Mouse (Mus musculus): ENCODE results near the gene Eps8. TPM values are rescaled to one million over a fixed set of nuclear protein-coding genes. Genes with fewer than 3 reads are reported as not detected.
A peak's percentile ranks its signal among the peaks of the same experiment; 100 is the strongest.

Gene Eps8
- total RNA-seq, 2 experiments from 2014 or later = 4.3 to 6.9 TPM

DNA sequence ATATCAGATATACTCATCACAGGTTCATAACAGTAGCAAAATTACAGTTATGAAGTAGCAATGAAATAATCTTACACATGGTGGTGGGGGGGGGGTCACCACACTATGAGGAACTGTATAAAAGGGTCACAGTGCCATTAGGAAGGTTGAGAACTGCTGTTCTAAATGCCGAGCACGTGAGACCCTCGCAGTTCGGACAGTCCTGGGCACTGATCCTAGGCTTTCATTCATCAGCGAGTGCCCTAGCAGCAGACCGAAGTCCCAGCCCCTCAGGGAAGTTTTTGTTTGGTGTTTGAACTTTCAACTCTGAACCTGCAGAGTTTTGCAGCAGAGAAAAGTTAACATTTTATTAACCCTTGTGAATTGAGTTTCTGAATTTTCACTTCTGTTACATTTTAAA is 2.5 kb upstream of the Eps8 start:
- TF ChIP-seq CTCF (IDR thresholded peaks at IDR 0.05) = no peak
- Histone ChIP-seq H3K27ac (no peak overlapping the region), H3K4me3 (no peak overlapping the region)
- intact Hi-C loops (cut with DNase I) = no loop called here
- DNase-seq = no peak

DNA sequence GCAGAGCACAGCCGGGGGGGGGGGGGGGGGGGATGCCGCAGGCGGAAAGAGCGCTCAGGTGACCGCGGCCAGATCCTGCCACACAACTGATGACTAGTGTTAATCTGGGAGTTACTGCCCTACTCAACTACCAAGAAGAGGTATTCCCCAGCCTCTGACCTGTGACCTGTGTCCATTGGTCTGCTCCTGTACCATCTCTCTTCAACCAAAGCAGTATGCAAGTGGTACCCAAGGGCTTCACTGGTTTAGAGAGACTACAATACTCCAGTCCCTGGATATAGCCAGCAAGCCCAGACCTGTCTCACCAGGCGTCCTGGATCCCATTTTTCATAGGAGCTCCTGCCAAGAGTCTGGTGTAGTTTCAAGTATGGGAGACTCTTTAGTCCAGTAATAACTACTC is 5.1 kb downstream of the Eps8 start:
- intact Hi-C loops (cut with DNase I) = loop anchor here (5.0 kb wide), 2 partner anchors 73 to 92 kb away; no protein-coding TSS in a partner anchor
- no peak for TF ChIP-seq CTCF (IDR thresholded peaks at IDR 0.05)
- H3K4me3 ChIP-seq = peak overlapping the region; percentile 86
- H3K27ac ChIP-seq = peak overlapping the region; percentile 82
- no peak for DNase-seq

DNA sequence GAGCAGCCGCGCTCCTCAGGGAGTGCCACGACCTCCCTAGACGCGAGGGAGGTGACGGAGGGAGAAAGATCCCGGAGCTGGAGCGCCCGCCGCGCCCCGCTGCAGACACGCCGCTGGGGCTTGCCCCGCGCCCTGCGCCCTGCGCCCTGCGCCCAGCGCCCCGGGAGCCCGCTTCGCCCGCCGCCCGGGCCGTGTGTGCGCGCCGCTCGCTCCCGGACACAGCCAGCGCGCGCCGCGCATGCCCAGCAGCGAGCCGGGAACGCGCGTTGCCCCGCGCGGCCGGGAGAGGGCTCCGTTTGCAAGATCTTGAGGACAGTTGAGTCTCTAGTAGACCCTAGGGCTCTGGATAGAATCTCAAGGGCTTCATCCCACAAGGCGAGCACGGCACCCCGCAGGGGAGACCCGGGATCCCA is 5.6 kb downstream of the Eps8 start:
- H3K4me3 ChIP-seq = peak overlapping the region; percentile 86
- TF ChIP-seq CTCF (IDR thresholded peaks at IDR 0.05) = peak; percentile 54
- DNase-seq = peak; percentile 85
- peak overlapping the region; percentile 82 for H3K27ac ChIP-seq
- intact Hi-C loops (cut with DNase I) = loop anchor here (5.0 kb wide), 2 partner anchors 73 to 92 kb away; no protein-coding TSS in a partner anchor

DNA sequence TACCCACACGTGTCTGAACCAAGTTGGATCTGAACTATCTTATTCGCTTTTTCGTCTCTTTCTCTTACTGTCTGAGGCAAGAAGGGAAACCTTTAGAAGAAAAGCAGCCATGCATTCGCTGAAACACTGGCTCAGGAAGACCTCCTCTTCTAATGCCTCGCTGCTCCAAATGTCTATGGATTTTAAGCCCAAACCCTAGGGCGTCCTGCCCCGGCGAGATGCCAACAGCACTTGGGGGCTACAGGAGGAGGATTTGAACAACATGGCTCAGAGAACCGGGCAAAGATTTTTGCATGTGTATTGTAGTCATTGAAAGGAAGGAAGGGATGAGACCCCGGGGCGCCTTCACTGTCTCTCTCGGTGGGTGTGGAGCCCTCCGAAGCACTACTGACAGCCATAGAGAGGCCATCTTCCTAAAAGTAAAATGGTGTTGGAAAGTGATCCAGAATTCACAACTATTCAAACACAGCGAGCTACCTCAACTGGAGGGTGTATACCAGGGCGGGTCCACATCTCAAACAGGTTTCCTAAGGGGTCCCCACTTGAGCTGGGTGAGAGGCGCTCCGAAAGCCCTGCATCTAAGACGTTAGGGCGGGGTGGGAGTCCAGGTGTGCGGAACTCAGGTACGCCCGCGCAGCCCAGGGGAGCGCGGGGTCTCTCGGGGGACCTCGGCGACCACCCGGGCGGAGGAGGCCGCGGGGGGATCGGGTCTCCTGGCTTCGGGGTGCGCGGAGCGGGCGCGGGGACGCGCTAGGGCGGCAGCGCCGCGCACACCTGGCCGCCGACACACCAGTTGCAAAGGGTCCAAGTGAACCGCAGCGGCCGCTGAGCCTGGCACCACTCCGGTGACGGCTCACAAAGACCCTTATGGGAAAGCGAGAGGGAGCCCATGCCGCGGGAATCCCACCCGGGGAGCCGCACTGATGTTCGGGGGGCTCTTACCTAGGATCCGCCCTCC is 6.3 kb downstream of the Eps8 start:
- Histone ChIP-seq H3K4me3 (peak overlapping the region; percentile 86), H3K27ac (peak overlapping the region; percentile 82)
- intact Hi-C loops (cut with DNase I) = loop anchor here (5.0 kb wide), 2 partner anchors 74 to 91 kb away; no protein-coding TSS in a partner anchor
- no peak for TF ChIP-seq CTCF (IDR thresholded peaks at IDR 0.05)
- DNase-seq = peak; percentile 46

DNA sequence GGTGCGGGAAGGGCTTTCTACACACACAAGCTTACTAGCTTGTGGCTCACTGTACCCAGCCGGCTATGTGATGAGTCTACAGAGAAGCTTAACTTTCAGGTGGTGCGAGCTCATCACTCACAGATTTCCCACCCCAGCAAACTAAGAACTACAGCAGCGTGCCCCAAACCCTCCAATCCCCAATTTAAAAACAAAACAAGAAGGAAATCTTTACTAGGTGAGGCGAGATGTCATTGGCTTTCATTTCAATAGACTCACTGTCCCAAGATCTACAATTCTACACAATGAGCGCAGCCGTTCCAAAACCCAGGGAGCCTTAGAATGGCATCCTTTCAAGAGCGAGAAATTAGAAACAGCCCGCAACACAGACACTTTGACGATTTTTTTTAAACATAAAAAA is 7.0 kb downstream of the Eps8 start:
- H3K4me3 ChIP-seq = peak overlapping the region; percentile 86
- DNase-seq = no peak
- no peak for TF ChIP-seq CTCF (IDR thresholded peaks at IDR 0.05)
- peak overlapping the region; percentile 82 for H3K27ac ChIP-seq
- intact Hi-C loops (cut with DNase I) = loop anchor here (5.0 kb wide), 2 partner anchors 75 to 90 kb away; no protein-coding TSS in a partner anchor

DNA sequence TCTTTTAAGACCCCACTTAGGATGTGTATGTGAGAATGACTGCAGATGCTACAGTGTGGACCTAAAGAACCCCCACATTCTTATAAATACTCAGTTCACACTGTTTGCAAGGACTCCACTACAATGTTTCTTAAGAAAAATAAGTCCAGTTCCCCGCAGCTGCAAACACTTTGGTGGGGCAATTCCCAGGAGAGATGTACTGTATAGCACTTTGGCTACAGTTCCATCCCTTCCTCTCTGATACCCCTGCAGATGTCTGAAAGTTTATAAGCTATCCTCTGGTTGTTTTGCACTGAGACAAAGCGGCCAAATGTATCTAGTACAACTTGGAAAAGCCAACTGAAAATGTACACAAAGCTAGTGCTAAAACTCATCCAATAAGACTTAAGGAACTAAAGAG is 8.0 kb downstream of the Eps8 start:
- TF ChIP-seq CTCF (IDR thresholded peaks at IDR 0.05) = no peak
- peak overlapping the region; percentile 82 for H3K27ac ChIP-seq
- H3K4me3 ChIP-seq = peak overlapping the region; percentile 86
- intact Hi-C loops (cut with DNase I) = loop anchor here (5.0 kb wide), 2 partner anchors 76 to 89 kb away; no protein-coding TSS in a partner anchor
- DNase-seq = no peak

DNA sequence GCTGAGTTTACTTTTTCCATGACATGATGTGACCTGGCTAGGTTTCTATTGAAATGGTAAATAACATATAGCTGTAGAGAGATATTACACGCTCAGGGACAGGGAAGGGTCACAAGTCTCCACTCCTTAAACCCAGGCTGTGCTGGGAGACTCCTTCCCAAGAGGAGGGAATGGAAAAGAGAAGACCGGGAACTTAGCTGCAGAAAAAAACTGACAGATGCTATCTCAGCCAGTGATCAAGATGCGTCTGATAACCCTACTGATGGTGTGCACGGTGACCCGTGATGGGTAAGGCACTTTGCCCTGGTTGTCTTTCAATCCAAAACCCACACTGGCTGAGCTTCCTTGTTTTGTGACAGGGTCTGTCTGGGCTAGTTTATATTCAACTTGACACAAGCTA is 9.8 kb downstream of the Eps8 start:
- DNase-seq = no peak
- intact Hi-C loops (cut with DNase I) = loop anchor here (5.0 kb wide), 2 partner anchors 77 to 88 kb away; no protein-coding TSS in a partner anchor
- no peak for TF ChIP-seq CTCF (IDR thresholded peaks at IDR 0.05)
- H3K27ac ChIP-seq = no peak overlapping the region
- H3K4me3 ChIP-seq = no peak overlapping the region

DNA sequence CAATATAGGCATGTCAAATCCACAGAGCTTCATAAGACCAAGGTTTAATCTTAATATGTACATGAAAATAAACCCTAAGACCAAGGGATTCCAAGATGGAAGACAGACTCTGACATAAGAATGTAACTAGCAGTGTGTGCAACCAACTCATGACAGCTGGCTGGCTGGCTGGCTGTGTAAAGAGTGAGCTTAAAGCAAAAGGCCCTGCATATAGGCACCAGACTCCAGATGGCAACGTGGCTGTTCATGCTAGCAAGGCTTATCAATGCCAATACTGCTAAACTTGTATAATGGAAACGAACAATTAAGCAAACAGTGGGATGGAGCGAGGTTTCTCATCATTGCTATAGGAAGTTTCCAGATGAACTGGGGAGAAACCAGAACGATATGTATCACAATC is 10.9 kb downstream of the Eps8 start:
- no peak for TF ChIP-seq CTCF (IDR thresholded peaks at IDR 0.05)
- DNase-seq = no peak
- Histone ChIP-seq H3K27ac (no peak overlapping the region), H3K4me3 (no peak overlapping the region)
- intact Hi-C loops (cut with DNase I) = no loop called here

DNA sequence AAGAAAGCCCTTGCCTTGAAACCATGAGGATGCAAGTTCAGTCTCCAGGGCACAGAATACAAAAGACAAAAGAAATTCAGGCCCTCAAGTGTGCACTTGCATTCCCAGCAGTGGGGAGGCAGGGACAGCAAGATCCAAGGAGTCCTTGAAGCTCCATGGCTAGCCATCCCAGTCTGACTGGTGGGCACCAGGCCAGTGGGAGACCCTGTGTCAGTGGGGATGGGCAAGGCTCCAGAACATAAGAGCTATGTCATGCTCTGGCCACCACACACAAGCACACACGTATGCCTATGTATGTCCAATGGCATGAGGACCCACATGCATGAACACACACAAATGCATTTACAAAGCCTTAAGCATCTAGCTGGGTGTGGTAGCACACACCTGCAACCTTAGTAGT is 13.0 kb downstream of the Eps8 start:
- H3K4me3 ChIP-seq = no peak overlapping the region
- no peak for TF ChIP-seq CTCF (IDR thresholded peaks at IDR 0.05)
- no peak for DNase-seq

DNA sequence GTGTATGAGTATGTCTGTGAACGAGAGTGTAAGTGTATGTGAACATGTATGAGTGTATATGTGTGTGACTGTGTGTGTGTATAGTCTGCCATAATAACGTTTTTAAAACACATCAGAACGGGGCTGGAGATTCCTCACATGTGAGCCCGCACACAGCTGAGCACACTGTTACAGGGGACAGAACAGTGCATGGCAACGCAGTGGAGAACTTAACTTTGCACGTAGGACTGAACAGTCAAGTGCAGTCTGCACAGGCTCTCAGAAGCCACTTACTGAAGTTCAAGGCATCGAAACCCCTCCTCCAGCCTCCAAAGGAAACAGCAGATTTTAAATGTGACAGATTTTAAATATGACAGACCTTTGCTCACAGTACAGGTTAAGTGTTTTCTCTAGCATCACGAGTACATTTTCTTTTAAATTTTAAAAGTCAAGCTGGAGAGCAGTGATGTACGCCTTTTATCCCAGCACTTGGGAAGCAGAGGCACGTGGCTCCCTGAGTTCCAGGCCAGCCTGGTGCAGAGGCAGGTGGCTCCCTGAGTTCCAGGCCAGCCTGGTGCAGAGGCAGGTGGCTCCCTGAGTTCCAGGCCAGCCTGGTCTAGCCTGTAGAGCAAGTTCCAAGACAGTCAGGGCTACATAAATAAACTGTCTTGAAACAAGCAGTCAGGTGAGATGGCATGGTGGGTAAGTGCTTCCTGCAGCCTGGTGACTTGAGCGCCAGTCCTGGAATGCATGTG is 15.7 kb downstream of the Eps8 start:
- intact Hi-C loops (cut with DNase I) = no loop called here
- no peak for TF ChIP-seq CTCF (IDR thresholded peaks at IDR 0.05)
- no peak overlapping the region for H3K27ac ChIP-seq
- no peak overlapping the region for H3K4me3 ChIP-seq
- DNase-seq = no peak

More for the DNA sequence above, 13.0 kb downstream of the Eps8 start:
- intact Hi-C loops (cut with DNase I) = no loop called here
- no peak overlapping the region for H3K27ac ChIP-seq

DNA sequence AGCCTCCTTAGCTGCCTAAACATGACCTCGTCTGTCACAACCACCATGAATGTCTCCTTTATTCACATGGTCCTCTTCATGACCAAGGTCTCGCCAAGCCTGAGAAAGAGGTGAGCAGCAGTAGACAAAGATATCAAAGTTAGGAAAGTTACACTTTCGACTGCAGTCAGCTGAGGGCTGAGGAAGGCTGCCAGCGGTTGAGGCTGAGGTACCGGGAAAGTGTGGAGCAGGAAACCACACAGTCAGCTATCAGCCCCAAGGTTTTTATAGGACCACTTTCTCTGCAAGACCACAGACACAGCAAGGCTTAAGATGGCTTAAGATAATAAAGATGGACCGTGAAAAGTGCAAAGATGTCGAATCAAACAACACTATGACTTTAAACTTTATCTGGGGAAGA is 17.2 kb downstream of the Eps8 start:
- no peak for TF ChIP-seq CTCF (IDR thresholded peaks at IDR 0.05)
- no peak for DNase-seq
- Histone ChIP-seq H3K27ac (no peak overlapping the region), H3K4me3 (no peak overlapping the region)
- intact Hi-C loops (cut with DNase I) = no loop called here

DNA sequence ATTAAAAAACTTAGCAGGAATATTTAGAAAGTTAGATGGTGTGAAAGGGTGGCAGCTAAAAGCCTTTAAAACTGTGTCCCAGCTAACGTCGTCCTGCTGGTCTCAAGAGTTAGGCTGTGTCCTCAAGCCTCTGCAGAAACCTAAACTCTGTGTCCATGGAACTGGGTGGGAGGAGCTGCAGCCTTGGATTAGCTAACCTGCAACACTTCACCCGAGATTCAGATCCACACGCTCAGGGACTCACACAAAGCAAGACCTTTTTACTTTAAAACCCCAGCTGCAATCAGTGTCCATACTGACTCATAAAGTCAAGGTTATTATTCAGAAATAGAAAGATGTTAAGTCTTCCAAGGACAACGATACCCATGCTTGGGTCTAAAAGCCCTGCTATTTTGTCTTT is 18.5 kb downstream of the Eps8 start:
- Histone ChIP-seq H3K27ac (no peak overlapping the region), H3K4me3 (no peak overlapping the region)
- no peak for TF ChIP-seq CTCF (IDR thresholded peaks at IDR 0.05)
- intact Hi-C loops (cut with DNase I) = no loop called here
- no peak for DNase-seq

DNA sequence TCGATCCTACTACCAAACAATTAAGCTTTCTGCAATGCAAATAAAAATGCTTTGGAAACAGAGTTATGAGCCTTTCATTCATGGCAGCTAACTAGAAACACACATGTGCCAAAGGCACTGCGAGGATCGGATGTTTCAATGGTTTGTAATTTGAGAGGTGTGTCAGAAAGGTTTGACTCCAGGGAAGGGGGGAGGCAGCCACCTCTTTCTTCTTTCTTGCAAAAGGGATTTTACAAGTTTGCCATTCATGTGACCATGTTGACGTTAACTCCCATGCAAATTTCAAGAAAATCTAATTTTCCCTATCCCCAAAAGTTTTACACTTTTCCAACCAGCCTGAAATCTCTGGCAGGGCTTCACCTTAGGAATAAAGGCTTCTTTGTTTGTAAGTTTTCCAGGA is 21.1 kb downstream of the Eps8 start:
- Histone ChIP-seq H3K27ac (no peak overlapping the region), H3K4me3 (no peak overlapping the region)
- intact Hi-C loops (cut with DNase I) = no loop called here
- no peak for TF ChIP-seq CTCF (IDR thresholded peaks at IDR 0.05)
- no peak for DNase-seq

All from gastrocnemius, adult 2 months (tissue).